Mouse (Mus musculus): ENCODE data around the gene Gm5485.

GRCm38 (mm10) chr16:48446161-48446925 is 34.1 kb upstream of the Gm5485 start:
- TF ChIP-seq CTCF (IDR thresholded peaks at IDR 0.05; ENCODE audit: extremely low read depth, insufficient read depth, low read length) (no peak), POLR2A (IDR thresholded peaks at IDR 0.05; ENCODE audit: extremely low read depth, insufficient read depth, low read length) (no peak)

Measured in cortical plate, adult 2 months (tissue).